Mouse (Mus musculus): ENCODE results near the gene Gm12800.

- TF ChIP-seq EP300 (IDR thresholded peaks at IDR 0.05) (no peak), CTCF (IDR thresholded peaks at IDR 0.05) (no peak)
Observed at GRCm38 (mm10) chr4:101862289-101862688, 46.6 kb upstream of the Gm12800 start.

All from lung, postnatal 0 days (tissue).